Mouse (Mus musculus) yolk sac, embryonic 10.5 days (tissue): ENCODE measurements around the gene Dnajc21.
A peak's percentile ranks its signal among the peaks of the same experiment; 100 is the strongest.
"Not testable (repeated sequence)": the region's sequence is repeated elsewhere in the genome, so short reads cannot be mapped to it uniquely, and the experiment has no call there.

ENCODE experiments used
- DNase-seq: peaks from one replicate; pipeline ENCODE4 v3.0.0-alpha.2; 2017; ENCODE audit warnings: low spot score

Gene Dnajc21

GRCm38 (mm10) chr15:10470151-10470831 is at the start of gene Dnajc21:
TSS of gene Dnajc21 (minus strand) at chr15:10470516.
- peak; percentile 79 for DNase-seq

DNA sequence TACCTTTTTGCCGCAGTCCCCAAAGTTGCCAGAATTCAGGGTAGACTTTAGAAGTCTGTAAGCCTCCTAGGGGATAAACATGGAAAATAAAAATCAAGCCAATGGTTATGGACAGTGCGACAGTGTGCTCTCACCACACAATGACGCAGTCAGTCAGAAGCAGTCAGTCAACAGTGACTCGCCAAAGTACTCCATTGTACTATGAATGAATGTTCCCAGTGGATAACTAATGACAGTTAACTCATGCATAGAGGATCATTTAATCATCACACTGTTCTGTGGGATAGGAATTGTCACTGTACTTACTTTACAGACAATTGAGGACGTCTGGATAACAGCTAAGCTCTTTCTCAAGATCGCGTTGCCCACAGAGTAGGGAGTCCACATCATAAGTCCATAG is 44.9 kb upstream of the Dnajc21 start:
- DNase-seq, result no peak

- DNase-seq, result no peak
Observed at GRCm38 (mm10) chr15:10506099-10506498, 35.8 kb upstream of the Dnajc21 start.

GRCm38 (mm10) chr15:10500838-10501719 is 30.8 kb upstream of the Dnajc21 start:
- DNase-seq, result peak; percentile 21

- DNase-seq, result no peak
Observed at GRCm38 (mm10) chr15:10500035-10500434, 29.7 kb upstream of the Dnajc21 start.

DNA sequence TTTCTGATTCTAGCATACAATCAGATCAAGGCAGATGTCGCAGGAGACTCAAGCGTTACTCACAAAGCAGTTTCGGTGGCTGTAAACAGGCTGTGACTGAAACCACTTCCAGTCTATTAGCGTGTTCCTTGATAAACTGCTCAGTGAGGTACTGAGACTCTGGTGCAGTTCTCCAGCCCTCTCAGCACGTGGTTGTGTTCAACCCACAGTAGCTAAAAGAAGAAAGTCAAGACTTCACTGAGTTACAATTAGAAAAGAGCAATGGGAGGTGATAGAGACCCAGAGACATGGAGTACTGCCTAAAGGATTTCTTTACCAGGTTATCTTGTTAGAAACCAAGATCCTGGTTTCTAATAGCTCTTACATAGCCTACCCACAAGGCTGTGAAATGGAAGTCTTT is 29.3 kb upstream of the Dnajc21 start:
- DNase-seq, result no peak

DNA sequence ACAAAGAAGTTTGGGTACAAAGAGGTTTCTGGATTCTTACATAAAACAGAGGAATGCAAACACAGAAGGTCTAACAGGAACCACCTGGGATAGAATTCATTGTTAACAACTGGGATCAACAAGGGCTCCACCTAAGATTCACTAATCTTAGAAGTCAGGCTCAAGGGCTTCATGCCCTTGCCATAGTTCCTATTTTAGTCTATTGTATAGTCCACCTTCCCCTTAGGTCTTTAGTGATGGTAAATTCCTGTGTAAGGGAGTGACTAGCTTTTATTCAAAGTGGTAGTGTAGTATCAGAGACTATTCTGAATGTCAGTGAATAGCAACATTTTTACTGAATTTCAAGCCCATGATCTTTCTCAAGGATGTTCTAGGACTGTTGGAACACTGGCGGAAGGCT is 26.4 kb upstream of the Dnajc21 start:
- DNase-seq, result not testable (repeated sequence)

- DNase-seq, result no peak
Observed at GRCm38 (mm10) chr15:10495944-10496343, 25.6 kb upstream of the Dnajc21 start.

DNA sequence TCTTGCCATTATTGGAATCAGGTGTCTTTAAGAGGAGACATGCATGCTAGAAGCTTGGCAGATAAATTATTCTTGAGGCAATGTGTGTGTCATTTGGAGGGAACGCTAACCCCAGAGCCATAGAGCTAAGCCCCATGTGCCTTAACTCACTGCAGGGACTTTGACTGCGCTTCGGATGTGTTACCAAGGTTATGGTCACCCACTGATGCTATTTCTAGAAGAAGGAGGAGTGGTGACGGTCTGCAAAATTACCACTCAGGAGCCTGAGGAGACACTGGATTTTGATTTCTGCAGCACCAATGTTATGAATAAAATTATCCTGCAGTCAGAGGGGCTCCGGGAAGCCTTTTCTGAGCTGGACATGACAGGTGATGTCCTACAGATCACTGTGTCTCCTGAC is 19.8 kb upstream of the Dnajc21 start:
- no peak for DNase-seq

- peak; percentile 33 for DNase-seq
Observed at GRCm38 (mm10) chr15:10487246-10487645, 16.9 kb upstream of the Dnajc21 start.

DNA sequence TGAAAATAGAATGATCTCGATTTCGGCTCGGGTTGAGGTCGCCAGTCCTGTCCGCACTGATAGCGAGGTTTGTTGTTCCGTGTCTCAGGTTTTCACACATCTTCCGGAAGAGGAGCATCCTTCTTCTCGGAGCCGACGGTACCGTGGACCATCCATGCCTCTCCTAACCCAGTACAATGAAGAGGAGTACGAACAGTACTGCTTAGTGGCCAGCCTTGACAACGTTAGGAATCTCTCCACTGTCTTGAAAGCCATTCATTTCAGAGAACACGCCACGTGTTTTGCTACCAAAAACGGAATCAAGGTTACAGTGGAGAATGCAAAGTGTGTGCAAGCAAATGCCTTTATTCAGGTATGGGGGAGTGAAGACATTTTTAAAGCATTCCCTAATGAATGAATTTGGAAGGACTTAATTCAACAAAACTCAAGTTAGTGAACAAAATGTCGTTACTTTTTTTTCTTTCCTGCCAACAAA is 16.1 kb upstream of the Dnajc21 start:
- no peak for DNase-seq

DNA sequence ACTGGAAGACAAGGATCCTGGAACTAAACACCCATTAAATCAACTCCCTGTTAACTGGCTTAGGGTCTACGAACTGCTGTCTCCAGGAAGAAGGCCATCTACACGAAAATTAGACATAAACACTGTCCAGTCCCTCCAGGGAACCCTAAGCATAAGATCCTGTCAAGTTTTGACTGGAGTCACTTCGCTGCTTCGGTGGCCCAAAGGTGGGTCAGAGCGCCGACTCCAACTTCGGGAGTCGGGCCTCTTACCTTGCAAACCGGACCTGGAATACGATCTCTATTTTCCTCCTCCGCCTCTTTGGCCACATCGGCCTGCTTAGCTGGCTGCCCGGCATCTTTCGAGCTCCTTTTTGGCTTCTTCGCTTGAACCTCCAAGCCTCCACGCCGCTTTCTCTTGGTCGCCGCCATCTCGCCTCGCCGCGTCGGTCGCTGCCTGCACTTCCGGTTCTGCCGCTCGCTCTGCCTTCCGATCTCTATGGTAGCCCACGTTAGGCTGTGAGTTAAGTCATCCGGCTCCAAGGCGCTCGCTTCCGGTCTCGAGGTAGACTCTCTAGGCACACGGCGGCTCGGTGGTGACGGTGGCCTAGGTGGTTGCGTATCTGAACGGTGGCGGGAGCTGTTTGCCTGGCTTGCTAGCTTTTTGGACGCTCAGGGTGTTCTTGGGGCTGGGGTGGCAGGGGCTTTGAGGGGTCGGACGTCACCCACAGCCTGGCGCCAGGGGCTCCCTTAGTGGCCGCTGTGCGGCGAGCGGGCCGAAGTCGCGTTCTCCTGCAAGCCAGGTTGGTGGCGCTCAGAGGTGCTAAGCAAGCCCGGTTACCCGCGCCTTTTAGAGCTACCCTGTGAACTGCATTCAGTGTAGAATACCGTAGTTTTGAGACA is 15.4 kb upstream of the Dnajc21 start, which contains the start of the genes Brix1 and Rad1:
TSS of gene Brix1 (minus strand) at position 464 of the 881 bp plus-strand sequence.
TSS of gene Rad1 (plus strand) at position 535 of the 881 bp plus-strand sequence.
- DNase-seq, result peak; percentile 93

DNA sequence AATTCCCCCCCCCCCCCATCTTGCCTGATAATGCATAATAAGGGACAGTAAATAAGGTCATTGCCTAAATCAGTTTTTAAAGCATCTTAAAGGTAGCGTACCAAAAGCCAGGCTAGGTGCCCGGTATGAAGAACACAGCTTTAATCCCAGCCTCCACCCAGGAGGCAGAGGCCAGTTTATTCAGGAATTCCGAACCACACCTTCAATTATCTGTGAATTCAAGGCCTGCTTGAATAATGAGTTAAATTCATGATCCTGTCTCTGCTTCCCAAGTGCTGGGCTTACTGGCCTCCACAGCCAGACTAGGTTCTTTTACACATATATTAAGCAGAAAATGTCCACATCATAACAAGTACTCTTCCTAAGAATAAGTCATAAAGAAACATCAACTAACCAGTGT is 625 bp upstream of the Dnajc21 start:
- no peak for DNase-seq

- DNase-seq, result no peak
Observed at GRCm38 (mm10) chr15:10469641-10470150, 620 bp downstream of the Dnajc21 start.

GRCm38 (mm10) chr15:10468761-10469160 is 1.6 kb downstream of the Dnajc21 start:
- no peak for DNase-seq

DNA sequence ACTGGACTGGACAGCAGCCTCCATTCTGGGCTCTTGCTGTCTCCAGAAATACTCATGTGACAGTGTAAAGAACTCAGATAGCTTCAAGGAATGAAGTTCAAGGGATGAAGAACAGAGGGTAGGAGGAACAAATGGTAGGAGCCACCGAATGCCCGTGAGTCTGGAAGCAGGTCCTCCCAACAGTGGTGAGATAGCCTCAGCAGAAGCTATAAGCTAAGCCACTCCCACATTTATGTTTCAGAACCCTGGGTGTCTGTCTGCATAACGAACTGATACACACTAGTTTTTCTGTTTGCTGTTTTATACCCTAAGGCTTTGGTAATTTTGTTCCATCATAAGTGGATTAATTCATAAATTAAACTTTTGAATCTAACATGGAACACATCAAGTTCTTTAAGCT is 5.6 kb downstream of the Dnajc21 start:
- DNase-seq, result no peak

GRCm38 (mm10) chr15:10463555-10463954 is 6.8 kb downstream of the Dnajc21 start:
- no peak for DNase-seq

DNA sequence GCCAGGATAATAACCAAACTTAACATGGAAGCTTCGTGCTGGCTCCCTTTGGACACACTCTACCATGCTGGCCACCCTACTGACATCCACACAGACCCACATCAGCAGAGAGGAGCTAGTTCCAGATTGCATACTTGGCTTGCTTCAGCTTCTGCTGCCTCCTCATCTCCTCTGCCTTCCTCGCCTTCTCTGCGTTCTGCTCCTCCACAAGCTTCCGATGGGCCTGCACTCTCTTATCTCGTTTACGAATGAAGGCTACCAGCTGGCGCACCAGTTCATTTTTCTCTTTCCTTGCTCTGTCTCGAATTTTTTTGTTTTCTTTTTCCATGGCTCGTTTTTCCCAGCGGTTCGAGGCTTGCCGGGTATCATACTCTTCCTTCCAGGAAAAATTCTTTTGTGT is 9.3 kb downstream of the Dnajc21 start:
- DNase-seq, result no peak

DNA sequence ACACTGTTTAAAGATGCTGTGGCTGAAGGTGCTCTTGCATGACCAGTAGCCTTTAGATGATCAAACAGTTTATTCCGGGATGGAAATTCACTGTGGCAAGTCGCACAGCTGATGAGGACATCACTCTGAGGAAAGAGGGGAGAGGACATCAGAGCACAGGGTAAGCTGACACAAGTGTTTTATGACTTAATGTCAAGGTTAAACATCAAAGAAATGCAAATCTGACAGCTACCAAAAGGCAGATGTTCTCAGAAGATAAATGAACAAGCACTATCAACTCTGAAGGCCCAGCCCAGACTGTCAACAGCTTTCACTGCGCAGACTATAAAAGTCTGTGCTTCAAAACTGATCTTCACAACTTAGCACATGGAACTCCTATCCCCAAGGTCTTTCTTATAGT is 23.2 kb downstream of the Dnajc21 start:
- DNase-seq, result no peak

DNA sequence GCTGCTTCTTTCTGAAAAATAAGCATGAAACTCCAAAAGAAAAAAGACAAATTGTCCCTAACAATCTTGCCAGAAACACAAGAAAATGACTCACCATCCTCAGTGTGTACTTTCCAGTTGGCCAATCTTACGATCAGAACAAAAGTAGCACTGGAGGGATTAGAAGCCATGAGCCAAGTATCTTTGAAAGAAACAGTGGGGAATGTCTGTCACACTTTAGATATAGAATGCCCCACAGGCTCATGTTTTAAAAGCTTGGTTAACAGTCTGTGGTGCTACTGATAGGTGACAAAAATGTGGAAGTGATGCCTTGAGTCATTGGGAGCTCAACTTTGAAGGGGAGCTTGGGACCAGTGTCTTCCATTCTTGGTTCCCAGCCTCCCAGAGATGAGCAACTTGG is 28.0 kb downstream of the Dnajc21 start:
- no peak for DNase-seq

GRCm38 (mm10) chr15:10441493-10441892 is 28.8 kb downstream of the Dnajc21 start:
- no peak for DNase-seq

DNA sequence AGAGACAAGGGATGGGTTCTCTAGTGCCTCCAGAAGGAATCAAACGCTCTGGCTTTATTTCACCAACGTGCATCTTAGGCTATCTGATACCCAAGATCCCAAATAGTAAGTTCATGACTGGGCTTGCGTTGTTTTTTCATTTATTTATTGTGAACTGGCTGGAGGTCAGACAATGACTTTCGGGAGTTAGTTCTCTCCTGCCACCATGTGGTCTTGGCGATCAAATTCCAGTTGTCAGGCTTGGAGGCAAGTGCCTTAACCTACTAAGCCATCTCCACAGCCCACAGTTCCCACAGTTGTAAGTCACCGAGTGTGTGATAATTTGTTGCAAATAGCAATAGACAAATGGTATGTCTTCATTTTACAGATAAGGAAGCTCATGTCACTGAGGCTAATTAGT is 30.4 kb downstream of the Dnajc21 start:
- DNase-seq, result no peak
